Mouse (Mus musculus) cerebellum, adult 9-10 months (tissue): ENCODE results near the gene Gstm3.

Experiments
- DNase-seq: peaks from one replicate; pipeline ENCODE4 v3.0.0; 2022

Gstm3 gene

DNA sequence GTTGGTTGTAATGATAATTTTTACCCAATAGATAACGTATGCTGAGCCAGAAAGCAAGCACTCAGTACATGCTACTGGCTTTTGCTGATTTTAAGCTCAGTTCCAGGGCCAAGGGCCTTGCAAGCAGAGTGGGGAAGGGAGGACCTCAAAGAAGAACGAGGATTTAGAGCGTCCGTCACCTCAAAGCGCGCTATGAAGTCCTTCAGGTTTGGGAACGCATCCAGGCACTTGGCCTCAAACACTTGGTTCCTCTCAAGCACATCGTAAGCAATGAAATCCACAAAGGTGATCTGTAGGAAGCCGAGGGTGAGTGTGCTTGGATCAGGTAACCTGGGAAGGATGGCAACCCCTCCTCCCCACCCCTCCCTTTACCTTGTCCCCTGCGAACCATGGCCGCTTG is 40.4 kb downstream of the Gstm3 start:
- DNase-seq = no peak

DNA sequence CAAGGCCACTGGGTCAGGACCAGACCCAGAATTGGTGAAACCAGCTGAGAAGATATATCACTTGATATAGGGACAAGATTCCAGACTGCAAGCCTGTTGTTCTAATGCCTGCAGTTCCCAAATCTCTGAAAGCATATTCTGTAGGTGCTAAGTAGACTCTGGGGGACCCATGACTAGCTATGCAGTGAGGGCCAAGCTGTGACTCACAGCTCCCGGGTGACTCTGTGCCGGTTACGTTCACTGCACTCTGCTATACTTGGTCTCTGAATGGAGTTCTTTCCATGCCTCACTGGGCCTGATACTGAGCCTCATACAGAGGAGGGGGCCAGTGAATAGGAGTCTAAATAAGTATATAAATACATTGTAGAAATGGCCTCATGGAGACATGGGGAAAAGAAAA is 41.2 kb downstream of the Gstm3 start:
- DNase-seq = no peak

DNA sequence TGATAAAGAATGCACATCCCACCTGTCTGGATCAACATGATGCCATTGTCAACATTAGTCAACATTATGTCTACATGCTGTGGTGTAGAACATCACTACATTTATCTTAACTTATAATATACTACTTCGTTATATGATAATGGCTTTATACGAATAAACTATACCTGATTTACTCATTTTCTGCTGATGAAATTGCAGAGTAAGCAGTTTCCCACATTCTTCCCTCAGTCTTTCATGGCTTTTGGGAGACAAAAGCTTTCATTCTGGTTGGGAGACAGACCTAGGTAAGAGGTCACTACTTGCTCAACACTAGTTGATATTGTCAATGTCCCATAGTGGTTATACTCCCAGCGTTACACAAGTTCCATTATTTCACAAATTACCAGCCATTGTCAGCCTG is 43.7 kb downstream of the Gstm3 start:
- DNase-seq = no peak

DNA sequence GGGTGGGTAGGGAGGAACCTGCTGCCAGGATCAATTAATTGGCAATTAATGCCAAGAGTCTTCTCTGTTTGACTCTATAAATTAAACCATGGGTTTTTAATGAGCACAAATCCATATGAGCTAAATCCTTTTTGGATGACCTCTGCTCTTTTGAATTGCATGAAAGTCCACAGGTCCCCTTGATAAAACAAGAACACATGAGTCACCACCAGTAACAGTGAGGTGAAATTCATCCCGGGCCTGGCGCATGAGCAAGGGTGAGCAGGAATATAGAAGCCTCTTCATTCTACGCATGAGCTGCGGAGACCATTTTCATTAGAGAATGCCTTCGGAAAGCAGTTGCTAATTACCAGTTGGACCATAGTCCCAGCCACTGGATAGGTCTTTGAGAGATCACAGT is 48.7 kb downstream of the Gstm3 start:
- no peak for DNase-seq

DNA sequence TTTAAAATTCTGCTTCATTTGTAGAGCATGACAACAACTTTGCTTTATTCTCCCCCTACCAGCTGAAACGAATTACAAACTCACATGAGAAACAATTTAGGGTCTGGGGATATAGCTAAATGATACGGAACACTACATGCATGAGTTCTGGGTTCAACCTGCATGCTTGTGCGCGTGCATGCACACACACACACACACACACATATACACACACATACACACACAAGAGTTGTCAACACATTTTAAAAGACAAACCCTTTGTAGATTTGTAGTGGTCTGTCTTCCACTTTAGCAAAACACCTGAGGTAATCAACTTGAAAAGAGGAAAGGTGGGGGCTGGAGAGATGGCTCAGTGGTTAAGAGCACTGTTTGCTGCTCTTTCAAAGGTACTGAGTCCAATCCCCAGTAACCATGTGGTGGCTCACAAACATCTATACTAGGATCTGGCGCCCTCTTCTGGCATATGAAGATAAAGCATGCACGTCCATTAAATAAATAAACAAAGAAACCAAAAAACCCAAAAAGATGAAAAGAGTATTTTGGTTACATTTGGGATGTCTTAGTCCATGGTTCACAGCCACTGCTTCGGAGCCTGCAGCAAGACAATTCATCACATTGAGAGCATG is 51.2 kb downstream of the Gstm3 start:
- DNase-seq = peak; percentile 73

DNA sequence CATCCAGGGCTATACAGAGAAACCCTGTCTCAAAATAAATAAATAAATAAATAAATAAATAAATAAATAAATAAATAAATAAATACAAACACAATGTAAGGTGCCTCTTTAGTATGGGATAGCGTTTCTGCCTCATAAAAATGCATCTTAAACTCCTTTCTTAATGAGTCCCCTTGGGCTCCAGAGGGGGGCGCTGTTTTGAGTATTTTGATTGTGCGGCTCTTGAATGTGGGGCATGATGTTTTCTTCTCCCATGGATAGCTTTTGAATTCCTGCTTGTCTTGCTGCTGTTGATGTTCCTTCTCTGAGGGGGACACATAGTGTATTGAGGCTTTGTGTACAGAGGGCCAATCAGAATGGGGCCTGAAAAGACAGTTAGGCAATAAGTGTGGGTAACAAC is 52.0 kb downstream of the Gstm3 start:
- no peak for DNase-seq

DNA sequence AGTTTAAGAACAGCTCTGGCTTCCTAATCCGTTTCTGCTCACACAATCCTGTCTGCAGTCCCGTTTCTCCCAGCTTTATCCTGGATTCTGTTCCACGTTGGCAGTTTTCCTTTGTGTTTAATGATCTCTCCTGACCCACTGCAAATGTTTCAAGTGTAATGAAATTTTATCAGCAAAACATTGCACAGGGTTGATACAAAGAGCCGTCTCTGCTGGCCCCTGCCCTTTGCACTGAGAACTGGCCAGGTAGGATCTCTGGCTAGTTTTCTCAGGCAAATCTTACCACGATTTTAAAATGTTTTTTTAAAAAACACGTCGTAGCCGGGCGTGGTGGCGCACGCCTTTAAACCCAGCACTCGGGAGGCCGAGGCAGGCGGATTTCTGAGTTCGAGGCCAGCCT is 52.4 kb downstream of the Gstm3 start:
- no peak for DNase-seq
